Mouse (Mus musculus) cortical plate, adult 2 months (tissue): ENCODE data around the gene Samd5. TPM values are rescaled to one million over a fixed set of nuclear protein-coding genes. Genes with fewer than 3 reads are reported as not detected.

Experiments
- H3K27ac ChIP-seq: fragments of 200-500 bp; 2 replicates; pipeline ENCODE4 v1.5.1; 2012; ENCODE audit warnings: low read length, control low read depth, inconsistent platforms; ENCODE audit not compliant: insufficient read depth
- H3K4me1 ChIP-seq: fragments of 200-500 bp; 2 replicates; pipeline ENCODE4 v1.6.1; 2011; ENCODE audit warnings: low read length; ENCODE audit not compliant: control insufficient read depth, insufficient read depth
- H3K4me3 ChIP-seq: fragments of 200-500 bp; 2 replicates; pipeline ENCODE4 v1.5.1; 2011; ENCODE audit warnings: mild to moderate bottlenecking, low read length, control low read depth; ENCODE audit not compliant: insufficient read depth
- CTCF ChIP-seq: fragments of 200-500 bp; IDR thresholded peaks from 2 replicates; pipeline ENCODE4 v1.5.1; 2011; ENCODE audit warnings: mild to moderate bottlenecking, control low read depth, low read length; ENCODE audit not compliant: insufficient read depth; ENCODE audit errors: extremely low read depth
- POLR2A ChIP-seq: fragments of 200-500 bp; IDR thresholded peaks from 2 replicates; pipeline ENCODE4 v1.6.1; 2011; ENCODE audit warnings: mild to moderate bottlenecking, low read length, control low read depth; ENCODE audit not compliant: insufficient read depth; ENCODE audit errors: extremely low read depth
- polyA plus RNA-seq: library from polyadenylated mRNA; depleted of rRNA; stranded (reverse); fragments of >200 nt; gene quantifications from 2 replicates; pipeline ENCODE4 v1.2.3, GENCODE M21; 2012; rRNA removed

Gene Samd5
- 6.8 and 6.9 TPM in 2 replicates for polyA plus RNA-seq

- no peaks in the 10 kb centered on the region for H3K4me1 ChIP-seq
- H3K27ac ChIP-seq = no peak within 1 kb of the TSS
- no peak for TF ChIP-seq CTCF
- no peak for TF ChIP-seq POLR2A
These were observed at the start of gene Samd5 for GRCm38 (mm10) chr10:9674561-9675521. Gene Samd5 (minus strand): TSS chr10:9675208.

GRCm38 (mm10) chr10:9722519-9723303 is 47.7 kb upstream of the Samd5 start:
- TF ChIP-seq POLR2A (no peak), CTCF (no peak)
- Histone ChIP-seq H3K4me1 (no peaks in the 10 kb centered on the region), H3K4me3 (no peak overlapping the region)

More at GRCm38 (mm10) chr10:9674561-9675521, at the start of gene Samd5:
- H3K4me3 ChIP-seq = peak within 1 kb of the TSS; percentile 76

GRCm38 (mm10) chr10:9720027-9720426 is 45.0 kb upstream of the Samd5 start:
- TF ChIP-seq CTCF (no peak), POLR2A (no peak)
- Histone ChIP-seq H3K4me3 (no peak overlapping the region), H3K27ac (no peak overlapping the region), H3K4me1 (no peaks in the 10 kb centered on the region)

More at GRCm38 (mm10) chr10:9722519-9723303, 47.7 kb upstream of the Samd5 start:
- H3K27ac ChIP-seq = no peak overlapping the region

DNA sequence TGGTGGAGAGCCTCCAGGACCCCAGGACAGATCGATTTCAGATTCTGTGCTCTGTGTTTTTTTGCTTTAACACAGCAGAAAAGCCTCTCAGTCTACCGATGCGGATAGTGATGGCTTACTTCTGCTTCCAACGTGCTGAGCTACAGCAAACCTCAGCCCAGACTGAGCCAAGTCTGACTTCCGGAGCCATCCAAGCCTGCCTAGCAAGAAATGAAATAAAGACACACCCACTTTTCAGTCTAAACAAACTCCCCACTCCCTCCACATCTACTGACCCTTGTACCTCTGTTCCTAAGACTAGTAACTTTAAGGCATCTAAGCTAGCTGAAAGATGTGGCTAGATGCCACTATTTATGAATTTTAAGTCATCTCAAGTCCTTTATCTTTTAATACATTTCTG is 43.1 kb upstream of the Samd5 start:
- TF ChIP-seq POLR2A (no peak), CTCF (no peak)
- Histone ChIP-seq H3K27ac (no peak overlapping the region), H3K4me1 (no peaks in the 10 kb centered on the region), H3K4me3 (no peak overlapping the region)

- Histone ChIP-seq H3K27ac (no peak overlapping the region), H3K4me3 (no peak overlapping the region), H3K4me1 (no peaks in the 10 kb centered on the region)
- TF ChIP-seq POLR2A (no peak), CTCF (no peak)
These were observed 29.9 kb upstream of the Samd5 start for GRCm38 (mm10) chr10:9704956-9705355.

- no peaks in the 10 kb centered on the region for H3K4me1 ChIP-seq
- TF ChIP-seq POLR2A = no peak
- TF ChIP-seq CTCF = no peak
- H3K27ac ChIP-seq = no peak overlapping the region
- no peak overlapping the region for H3K4me3 ChIP-seq
These were observed 24.2 kb upstream of the Samd5 start for GRCm38 (mm10) chr10:9699071-9699761.

- Histone ChIP-seq H3K4me1 (no peaks in the 10 kb centered on the region), H3K4me3 (no peak overlapping the region), H3K27ac (no peak overlapping the region)
- TF ChIP-seq POLR2A (no peak), CTCF (no peak)
These were observed 23.1 kb upstream of the Samd5 start for GRCm38 (mm10) chr10:9698141-9698540.

GRCm38 (mm10) chr10:9696543-9697141 is 21.6 kb upstream of the Samd5 start:
- Histone ChIP-seq H3K27ac (no peak overlapping the region), H3K4me1 (no peaks in the 10 kb centered on the region), H3K4me3 (no peak overlapping the region)
- TF ChIP-seq CTCF (no peak), POLR2A (no peak)
